Mouse (Mus musculus) CD4-positive helper T cell, adult 2 months (primary cell): Measurements from ENCODE around the gene Cep89.

Experiments used
- DNase-seq: peaks from one replicate; pipeline ENCODE4 v3.0.0-alpha.2; 2012; ENCODE audit warnings: low read depth, missing footprints, low spot score

Gene Cep89

GRCm38 (mm10) chr7:35485126-35485525, 88.3 kb downstream of the Cep89 start:
- DNase-seq, result no peak

- no peak for DNase-seq
Measured at GRCm38 (mm10) chr7:35486553-35486952, 89.7 kb downstream of the Cep89 start.
